Mouse (Mus musculus): ENCODE data around the gene Gtf2ird1. TPM values are rescaled to one million over a fixed set of nuclear protein-coding genes. Genes with fewer than 3 reads are reported as not detected.
"Not testable (repeated sequence)": the region's sequence is repeated elsewhere in the genome, so short reads cannot be mapped to it uniquely, and the experiment has no call there.

Gene Gtf2ird1
- total and polyA plus RNA-seq, 3 experiments = 13.4 to 26.4 (median 23.8) TPM

DNA sequence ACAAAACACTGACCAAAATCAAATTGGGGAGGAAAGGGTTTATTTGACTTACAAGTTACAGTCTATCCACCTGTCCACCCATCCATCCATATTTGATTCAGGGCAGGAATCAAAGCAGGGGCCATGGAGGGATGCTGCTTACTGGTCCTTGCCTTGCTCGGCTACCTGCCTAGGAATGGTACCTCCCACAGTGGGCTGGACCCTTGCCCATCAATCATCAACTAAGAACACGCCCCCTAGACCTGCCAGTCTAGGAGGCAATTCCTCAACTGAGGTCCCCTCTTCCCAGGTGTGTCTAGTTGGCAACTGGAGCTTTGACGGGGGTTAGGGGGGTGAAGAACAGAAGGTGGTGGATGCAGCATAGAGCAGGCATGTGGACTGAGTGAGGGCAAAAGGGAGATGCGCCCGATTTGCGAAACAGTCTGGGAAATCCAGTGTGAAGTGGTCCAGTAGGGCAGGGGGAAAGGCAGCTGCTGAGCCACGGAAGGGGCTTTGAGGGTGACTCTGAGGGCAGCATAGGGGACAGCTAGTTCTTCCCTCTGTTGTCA, 28.7 kb upstream of the Gtf2ird1 start:
- no peaks in the 10 kb centered on the region for H3K4me1 ChIP-seq (ENCODE audit: control insufficient read depth, insufficient read depth, low read length)
- TF ChIP-seq POLR2A (IDR thresholded peaks at IDR 0.05; ENCODE audit: insufficient read depth, low read depth, low read length) = no peak
- no peak for TF ChIP-seq CTCF (IDR thresholded peaks at IDR 0.05)
- no peak for TF ChIP-seq EP300 (IDR thresholded peaks at IDR 0.05; ENCODE audit: insufficient read depth, low read depth, low read length)
- H3K9ac ChIP-seq (ENCODE audit: low read depth, low read length) = no peak overlapping the region
- intact Hi-C loops (cut with DNase I) = loop anchor here (5.0 kb wide), 1 partner anchor 303 kb away; the partner anchor contains the start of gene Gtf2ird2
- no peaks in the 10 kb centered on the region for H3K36me3 ChIP-seq (ENCODE audit: control insufficient read depth, insufficient read depth, low read length)
- DNase-seq = peak in 1 of 2 experiments; percentile 15
- no peaks in the 10 kb centered on the region for H3K27me3 ChIP-seq (ENCODE audit: control insufficient read depth, insufficient read depth, low read length)
- 77% methylated on average over 7 of the region's 7 CpGs for WGBS
- H3K79me2 ChIP-seq (replicated peaks; ENCODE audit: control insufficient read depth, insufficient read depth, low read length) = no peaks in the 10 kb centered on the region
- no peak overlapping the region for H3K4me3 ChIP-seq
- H3K27ac ChIP-seq = no peak overlapping the region

DNA sequence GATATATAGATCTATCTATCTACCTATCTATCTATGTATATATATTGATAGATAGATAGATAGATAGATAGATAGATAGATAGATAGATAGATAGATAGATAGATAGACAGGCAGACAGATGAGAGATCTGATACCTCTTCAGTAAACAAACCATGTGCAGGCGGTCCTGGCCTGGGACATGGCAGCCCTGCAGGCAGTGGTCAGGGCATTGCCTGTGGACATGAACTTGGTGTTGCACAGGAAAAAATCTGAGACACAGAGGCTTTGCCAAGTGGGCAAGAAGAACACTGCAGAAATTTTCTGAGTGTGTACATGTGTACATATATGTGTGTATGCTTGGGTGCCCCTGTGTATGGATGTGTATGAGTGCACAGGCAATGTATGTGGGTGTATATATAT, 26.8 kb upstream of the Gtf2ird1 start:
- 81% methylated on average over 1 of the region's 1 CpGs for WGBS
- intact Hi-C loops (cut with DNase I) = no loop called here
- Histone ChIP-seq H3K27ac (no peak overlapping the region), H3K9ac (ENCODE audit: low read depth, low read length) (no peak overlapping the region), H3K4me1 (ENCODE audit: control insufficient read depth, insufficient read depth, low read length) (no peaks in the 10 kb centered on the region), H3K36me3 (ENCODE audit: control insufficient read depth, insufficient read depth, low read length) (no peaks in the 10 kb centered on the region), H3K27me3 (ENCODE audit: control insufficient read depth, insufficient read depth, low read length) (no peaks in the 10 kb centered on the region), H3K79me2 (replicated peaks; ENCODE audit: control insufficient read depth, insufficient read depth, low read length) (no peaks in the 10 kb centered on the region), H3K4me3 (no peak overlapping the region)
- DNase-seq = peak in 1 of 2 experiments; percentile 7
- TF ChIP-seq POLR2A (IDR thresholded peaks at IDR 0.05; ENCODE audit: insufficient read depth, low read depth, low read length) = no peak

DNA sequence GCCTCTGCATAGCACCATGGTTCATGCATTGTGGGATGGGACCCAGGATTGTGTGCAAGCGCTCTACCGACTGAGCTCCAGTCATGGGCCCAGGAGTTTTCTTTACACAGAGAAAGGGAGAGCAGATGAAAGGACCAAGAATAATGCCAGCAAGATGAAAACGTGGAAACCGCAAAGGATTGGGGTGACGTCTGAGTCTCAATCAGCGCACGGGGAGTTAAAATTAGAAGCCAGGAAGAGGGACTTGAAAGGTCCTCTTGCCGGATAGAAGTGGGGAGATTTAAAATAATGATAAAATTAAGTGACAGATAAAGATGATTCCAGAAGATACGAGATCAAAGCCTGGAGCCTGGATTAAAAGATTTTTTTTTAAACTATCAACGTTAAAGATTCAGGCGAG, 25.8 kb upstream of the Gtf2ird1 start:
- no peak overlapping the region for H3K9ac ChIP-seq (ENCODE audit: low read depth, low read length)
- H3K27me3 ChIP-seq (ENCODE audit: control insufficient read depth, insufficient read depth, low read length) = no peaks in the 10 kb centered on the region
- H3K27ac ChIP-seq = no peak overlapping the region
- TF ChIP-seq CTCF (IDR thresholded peaks at IDR 0.05) = no peak
- TF ChIP-seq EP300 (IDR thresholded peaks at IDR 0.05; ENCODE audit: insufficient read depth, low read depth, low read length) = no peak
- no peak for TF ChIP-seq POLR2A (IDR thresholded peaks at IDR 0.05; ENCODE audit: insufficient read depth, low read depth, low read length)
- H3K4me1 ChIP-seq (ENCODE audit: control insufficient read depth, insufficient read depth, low read length) = no peaks in the 10 kb centered on the region
- WGBS = 53% methylated on average over 11 of the region's 11 CpGs
- no peaks in the 10 kb centered on the region for H3K79me2 ChIP-seq (replicated peaks; ENCODE audit: control insufficient read depth, insufficient read depth, low read length)
- no peaks in the 10 kb centered on the region for H3K36me3 ChIP-seq (ENCODE audit: control insufficient read depth, insufficient read depth, low read length)
- intact Hi-C loops (cut with DNase I) = no loop called here
- H3K4me3 ChIP-seq = no peak overlapping the region
- DNase-seq = peak in 1 of 2 experiments; percentile 5

DNA sequence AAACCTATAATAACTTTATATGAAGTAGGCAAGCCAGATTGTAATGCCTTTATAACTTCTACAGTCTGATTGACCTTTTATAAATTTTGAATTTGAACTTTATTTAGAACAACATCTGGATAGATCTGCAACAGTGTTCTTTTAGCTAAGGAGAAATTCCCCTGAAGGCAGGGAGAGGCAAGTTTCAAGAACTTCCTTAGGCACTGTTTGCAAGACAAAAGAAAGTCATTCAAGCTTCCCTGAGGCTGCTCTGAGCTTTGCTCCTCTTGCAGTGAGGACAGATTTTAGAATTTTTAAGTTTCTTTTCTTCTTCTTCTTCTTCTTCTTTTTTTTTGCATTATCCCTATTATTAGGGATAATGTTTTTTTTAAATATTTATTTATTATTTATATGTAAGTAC, 22.4 kb upstream of the Gtf2ird1 start:
- H3K79me2 ChIP-seq (replicated peaks; ENCODE audit: control insufficient read depth, insufficient read depth, low read length); H3K27ac ChIP-seq; H3K9ac ChIP-seq (ENCODE audit: low read depth, low read length); intact Hi-C loops (cut with DNase I); H3K36me3 ChIP-seq (ENCODE audit: control insufficient read depth, insufficient read depth, low read length); H3K4me3 ChIP-seq; DNase-seq; H3K27me3 ChIP-seq (ENCODE audit: control insufficient read depth, insufficient read depth, low read length); H3K4me1 ChIP-seq (ENCODE audit: control insufficient read depth, insufficient read depth, low read length): not testable (repeated sequence)

DNA sequence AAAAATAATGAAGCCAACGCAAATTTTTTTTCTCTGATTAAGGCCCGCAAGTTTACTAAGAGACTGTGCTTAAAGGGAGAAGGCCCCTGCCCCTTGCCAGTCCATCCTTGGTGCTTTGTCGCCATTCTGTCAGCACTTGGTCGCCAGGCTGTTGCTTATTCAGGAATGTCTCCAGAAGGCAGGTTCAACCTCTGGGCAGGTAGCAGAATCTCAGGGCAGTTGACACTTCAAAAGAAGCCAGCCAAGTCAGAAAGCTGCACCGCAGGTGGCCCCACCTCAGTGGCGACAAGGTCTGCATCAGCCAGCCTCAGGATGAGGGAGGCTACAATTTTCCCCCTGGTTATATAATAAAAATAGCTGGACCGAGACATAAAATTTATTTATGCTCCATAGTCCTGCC, 19.2 kb upstream of the Gtf2ird1 start:
- H3K9ac ChIP-seq (ENCODE audit: low read depth, low read length); H3K4me3 ChIP-seq; H3K27ac ChIP-seq; intact Hi-C loops (cut with DNase I); H3K27me3 ChIP-seq (ENCODE audit: control insufficient read depth, insufficient read depth, low read length); H3K79me2 ChIP-seq (replicated peaks; ENCODE audit: control insufficient read depth, insufficient read depth, low read length); H3K4me1 ChIP-seq (ENCODE audit: control insufficient read depth, insufficient read depth, low read length); H3K36me3 ChIP-seq (ENCODE audit: control insufficient read depth, insufficient read depth, low read length): not testable (repeated sequence)
- peak in 1 of 2 experiments; percentile 5 for DNase-seq
- 90% methylated on average over 7 of the region's 7 CpGs for WGBS

DNA sequence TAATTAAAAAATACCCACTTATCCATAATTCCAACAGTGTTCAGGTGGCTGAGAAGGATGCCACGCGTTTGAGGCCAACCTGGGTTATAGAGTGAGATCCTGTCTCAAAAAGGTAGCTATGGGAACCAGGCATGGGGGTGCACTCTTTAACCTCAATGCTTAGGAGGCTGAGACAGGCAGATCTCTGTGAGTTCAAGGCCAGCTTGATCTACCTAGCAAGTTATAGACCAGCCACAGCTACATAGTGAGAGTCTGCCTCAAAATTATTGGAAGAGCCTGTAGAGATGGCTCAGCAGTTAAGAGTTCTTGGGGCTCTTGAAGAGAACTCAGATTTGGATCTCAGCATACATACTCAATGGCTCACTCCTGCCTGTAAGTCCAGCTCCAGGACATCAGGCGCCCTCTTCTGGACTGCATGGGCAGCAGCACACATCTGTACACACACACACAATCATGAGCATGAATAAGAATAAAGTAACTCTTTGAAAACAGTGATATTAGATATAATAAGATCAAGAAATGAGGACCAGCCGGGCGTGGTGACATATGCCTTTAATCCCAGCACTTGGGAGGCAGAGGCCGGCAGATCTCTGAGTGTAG, 18.6 kb upstream of the Gtf2ird1 start:
- Histone ChIP-seq H3K27me3 (ENCODE audit: control insufficient read depth, insufficient read depth, low read length) (no peaks in the 10 kb centered on the region), H3K4me3 (no peak overlapping the region), H3K27ac (no peak overlapping the region), H3K36me3 (ENCODE audit: control insufficient read depth, insufficient read depth, low read length) (no peaks in the 10 kb centered on the region), H3K9ac (ENCODE audit: low read depth, low read length) (no peak overlapping the region), H3K79me2 (replicated peaks; ENCODE audit: control insufficient read depth, insufficient read depth, low read length) (no peaks in the 10 kb centered on the region), H3K4me1 (ENCODE audit: control insufficient read depth, insufficient read depth, low read length) (no peaks in the 10 kb centered on the region)
- TF ChIP-seq POLR2A (IDR thresholded peaks at IDR 0.05; ENCODE audit: insufficient read depth, low read depth, low read length) (no peak), CTCF (IDR thresholded peaks at IDR 0.05) (peak; percentile 47)
- 90% methylated on average over 6 of the region's 6 CpGs for WGBS
- peak in 1 of 2 experiments; percentile 8 for DNase-seq
- intact Hi-C loops (cut with DNase I) = no loop called here

All from heart, adult 2 months (tissue).